Mouse (Mus musculus): ENCODE measurements around the gene Kank1.
"Not testable (repeated sequence)": the region's sequence is repeated elsewhere in the genome, so short reads cannot be mapped to it uniquely, and the experiment has no call there.

DNA sequence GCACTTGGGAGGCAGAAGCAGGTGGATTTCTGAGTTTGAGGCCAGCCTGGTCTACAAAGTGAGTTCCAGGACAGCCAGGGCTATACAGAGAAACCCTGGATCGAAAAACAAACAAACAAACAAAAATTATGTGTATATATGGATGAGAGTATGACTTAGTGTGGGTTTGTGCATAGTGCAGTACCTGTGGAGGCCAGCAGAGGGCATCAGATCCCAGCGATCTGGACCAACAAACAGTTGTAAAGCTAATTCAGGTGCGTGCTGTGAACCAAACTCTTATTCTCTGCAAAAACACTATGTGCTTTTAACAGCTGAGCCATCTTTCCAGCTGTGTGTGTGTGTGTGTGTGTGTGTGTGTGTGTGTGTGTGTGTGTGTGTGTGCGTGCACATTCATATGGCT lies 239.0 kb downstream of the Kank1 start:
- not testable (repeated sequence) for TF ChIP-seq POLR2A (IDR thresholded peaks at IDR 0.05; ENCODE audit: borderline replicate concordance, low read depth, low read length)
- TF ChIP-seq CTCF (IDR thresholded peaks at IDR 0.05; ENCODE audit: low read depth, low read length): peak; percentile 41; the same call in 1 of the 2 replicates

Measured in bone marrow macrophage, adult 2 months (primary cell).